Mouse (Mus musculus) G1E (cell line): ENCODE measurements around the gene St6galnac3. TPM values are rescaled to one million over a fixed set of nuclear protein-coding genes. Genes with fewer than 3 reads are reported as not detected.

Experiments
- ATAC-seq: 2 replicates; pipeline ENCODE4 v1.8.0; 2016; ENCODE audit warnings: mild to moderate bottlenecking; ENCODE audit not compliant: insufficient number of reproducible peaks, poor library complexity, low FRiP score, severe bottlenecking; ENCODE audit errors: extremely low read depth
- DNase-seq: peaks from one replicate; pipeline ENCODE4 v3.0.0; 2012; ENCODE audit warnings: low spot score
- H3K27me3 ChIP-seq: 2 replicates; pipeline ENCODE4 v1.6.1; 2012; ENCODE audit warnings: mild to moderate bottlenecking, low read length, inconsistent platforms; ENCODE audit not compliant: insufficient read depth
- H3K36me3 ChIP-seq: replicated peaks from 2 replicates; pipeline ENCODE3; 2012; ENCODE audit warnings: mild to moderate bottlenecking, inconsistent platforms
- H3K4me1 ChIP-seq: 2 replicates; pipeline ENCODE4 v1.6.1; 2012; ENCODE audit warnings: low read depth, low read length, inconsistent platforms, mixed read lengths; ENCODE audit not compliant: insufficient read depth
- H3K4me3 ChIP-seq: 2 replicates; pipeline ENCODE4 v1.5.1; 2012; ENCODE audit warnings: low read depth, mild to moderate bottlenecking, inconsistent platforms, low read length, moderate library complexity, mixed read lengths
- H3K9me3 ChIP-seq: replicated peaks from 2 replicates; pipeline ENCODE4 v1.6.1; 2012; ENCODE audit warnings: inconsistent platforms
- CTCF ChIP-seq: IDR thresholded peaks from 2 replicates; pipeline ENCODE4 v1.5.1; 2012; ENCODE audit warnings: low read depth, low read length, inconsistent platforms, mixed read lengths
- GATA1 ChIP-seq: IDR thresholded peaks from 2 replicates; pipeline ENCODE4 v1.6.1; 2012; ENCODE audit warnings: borderline replicate concordance, low read length, inconsistent platforms, mixed read lengths
- GATA2 ChIP-seq: IDR thresholded peaks from 2 replicates; pipeline ENCODE4 v1.6.1; 2012; ENCODE audit warnings: low read depth, low read length, inconsistent platforms, borderline replicate concordance
- POLR2AphosphoS5 ChIP-seq: IDR thresholded peaks from 2 replicates; pipeline ENCODE4 v1.6.1; 2012; ENCODE audit warnings: low read depth, low read length, inconsistent platforms; ENCODE audit not compliant: insufficient replicate concordance
- TAL1 ChIP-seq: conservative IDR thresholded peaks from 2 replicates; pipeline ENCODE4 v1.6.1; 2012; ENCODE audit warnings: low read depth, low read length, inconsistent platforms, mixed read lengths
- polyA plus RNA-seq: library from polyadenylated mRNA; stranded (reverse); fragments of >175 nt; gene quantifications from 2 replicates; pipeline ENCODE4 v1.2.3, GENCODE M21; 2012
- total RNA-seq, 2 experiments: library from RNA; stranded (forward) in 1 of 2; stranded (reverse) in 1 of 2; fragments of 200-1000 nt in 1 of 2; fragments of >200 nt in 1 of 2; fragmentation: Nextera tagmentation in 1 of 2; gene quantifications; 2 replicates each; pipeline ENCODE4 v1.2.3; 2014 to 2017

St6galnac3 gene
- total and polyA plus RNA-seq, 3 experiments: 1.3 to 62.8 (median 45.7) TPM

DNA sequence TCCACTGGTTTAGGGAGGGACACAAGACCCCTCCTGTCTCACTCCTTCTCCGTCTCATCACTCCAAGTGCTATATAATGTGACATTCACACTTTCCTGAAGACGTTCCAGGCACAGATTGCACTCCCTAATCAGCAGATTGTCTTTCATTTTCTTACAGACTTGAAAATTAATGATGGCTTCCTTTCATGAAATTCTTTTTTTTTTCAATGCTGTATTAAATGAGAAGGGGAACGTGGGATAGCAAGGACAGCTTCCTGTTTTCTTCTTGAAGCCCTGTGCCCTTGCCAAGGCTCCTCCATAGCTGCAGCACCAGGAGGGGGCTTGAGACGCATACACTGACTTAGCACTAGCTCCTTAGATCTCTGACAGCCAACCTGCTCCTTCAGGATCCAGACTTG is 188.7 kb downstream of the St6galnac3 start:
- Histone ChIP-seq H3K9me3 (no peaks in the 10 kb centered on the region), H3K4me1 (no peaks in the 10 kb centered on the region), H3K4me3 (no peak overlapping the region), H3K27me3 (no peaks in the 10 kb centered on the region), H3K36me3 (peaks cover 33% of the 10 kb centered on the region)
- TF ChIP-seq POLR2AphosphoS5 (no peak), CTCF (no peak)
- DNase-seq (no peak), ATAC-seq (no peak)

DNA sequence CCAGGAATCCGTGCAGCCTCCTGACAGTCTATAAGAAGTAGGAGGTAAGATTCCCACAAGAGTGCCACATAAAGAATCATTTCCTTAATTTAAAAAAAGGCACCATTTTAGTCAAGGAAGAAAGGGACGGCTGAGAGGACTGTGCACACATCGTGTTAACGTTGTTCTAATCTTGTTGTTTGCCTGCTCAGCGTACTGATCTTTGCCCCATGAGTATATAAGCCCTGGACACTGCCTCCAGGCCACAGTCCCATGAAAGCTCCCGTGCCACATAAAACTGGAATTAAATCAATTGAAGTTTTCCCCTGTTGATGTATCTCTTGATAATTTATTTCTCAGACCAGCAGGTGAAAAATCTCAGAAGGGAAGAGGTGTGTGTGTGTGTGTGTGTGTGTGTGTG is 195.8 kb downstream of the St6galnac3 start:
- H3K4me3 ChIP-seq: no peak overlapping the region
- no peaks in the 10 kb centered on the region for H3K27me3 ChIP-seq
- TF ChIP-seq TAL1 (no peak), POLR2AphosphoS5 (no peak), GATA2 (no peak), GATA1 (no peak), CTCF (no peak)
- no peaks in the 10 kb centered on the region for H3K4me1 ChIP-seq
- ATAC-seq: no peak
- no peak for DNase-seq
- H3K9me3 ChIP-seq: peaks cover 3% of the 10 kb centered on the region; the same call in 1 of the 2 replicates
- peaks cover 4% of the 10 kb centered on the region for H3K36me3 ChIP-seq

DNA sequence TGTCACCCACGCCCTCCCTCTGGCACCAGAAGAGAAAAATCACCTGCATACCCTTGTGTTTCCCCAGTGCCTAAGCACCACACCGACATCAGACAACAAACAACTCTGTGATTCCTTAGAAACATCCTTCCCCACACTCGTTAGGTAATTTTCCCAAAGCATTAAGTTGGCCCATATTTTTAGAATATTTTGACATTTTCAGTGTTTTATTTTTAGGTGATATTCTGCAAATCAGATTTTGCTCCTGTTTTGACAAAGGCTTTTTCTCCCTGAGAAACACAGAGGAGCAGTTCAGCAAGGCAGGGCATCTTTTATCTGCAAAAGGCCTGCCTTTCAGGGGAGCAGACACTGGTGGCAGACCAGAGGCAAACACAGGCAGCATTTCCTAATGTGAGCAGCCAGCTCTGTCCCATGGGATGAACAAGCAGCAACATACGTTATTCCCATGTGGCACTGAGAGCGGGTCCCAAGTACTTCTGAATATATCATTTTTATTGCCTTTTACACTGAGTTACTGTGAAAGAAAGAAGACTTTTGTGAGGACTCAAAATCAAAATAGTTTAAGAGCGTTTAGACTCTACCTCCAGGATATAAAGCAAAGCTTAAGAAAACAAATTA is 199.7 kb downstream of the St6galnac3 start:
- Histone ChIP-seq H3K36me3 (peaks cover 14% of the 10 kb centered on the region), H3K27me3 (no peaks in the 10 kb centered on the region), H3K9me3 (peaks cover 3% of the 10 kb centered on the region; the same call in 1 of the 2 replicates), H3K4me1 (no peaks in the 10 kb centered on the region), H3K4me3 (no peak overlapping the region)
- TF ChIP-seq CTCF: no peak
- no peak for TF ChIP-seq POLR2AphosphoS5
- no peak for TF ChIP-seq GATA1
- ATAC-seq: no peak
- DNase-seq: no peak

DNA sequence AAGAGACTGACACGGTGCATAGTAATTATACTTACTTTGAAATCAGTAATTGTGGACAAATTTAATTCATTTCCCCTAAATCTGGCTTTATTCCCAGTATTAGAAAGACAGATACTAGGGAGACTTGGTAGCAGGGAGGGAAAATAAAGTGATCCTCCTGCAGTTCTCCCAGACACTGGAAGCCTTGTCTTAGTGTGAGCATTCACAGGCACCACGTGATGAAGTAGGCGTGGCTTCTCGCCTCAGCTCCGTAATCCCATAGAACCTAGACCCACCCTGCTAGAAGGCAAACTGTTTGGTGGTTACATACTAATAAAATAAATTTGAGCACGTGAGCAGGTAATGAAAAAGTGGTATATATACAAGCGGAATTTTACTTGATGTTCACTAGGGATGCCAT is 208.1 kb downstream of the St6galnac3 start:
- no peaks in the 10 kb centered on the region for H3K27me3 ChIP-seq
- TF ChIP-seq POLR2AphosphoS5: no peak
- TF ChIP-seq CTCF: no peak
- TF ChIP-seq GATA1: no peak
- no peak for TF ChIP-seq TAL1
- no peak for TF ChIP-seq GATA2
- ATAC-seq (no peak), DNase-seq (no peak)
- no peaks in the 10 kb centered on the region for H3K9me3 ChIP-seq
- H3K36me3 ChIP-seq: peaks cover 55% of the 10 kb centered on the region
- peaks cover 9% of the 10 kb centered on the region for H3K4me1 ChIP-seq
- no peak overlapping the region for H3K4me3 ChIP-seq

DNA sequence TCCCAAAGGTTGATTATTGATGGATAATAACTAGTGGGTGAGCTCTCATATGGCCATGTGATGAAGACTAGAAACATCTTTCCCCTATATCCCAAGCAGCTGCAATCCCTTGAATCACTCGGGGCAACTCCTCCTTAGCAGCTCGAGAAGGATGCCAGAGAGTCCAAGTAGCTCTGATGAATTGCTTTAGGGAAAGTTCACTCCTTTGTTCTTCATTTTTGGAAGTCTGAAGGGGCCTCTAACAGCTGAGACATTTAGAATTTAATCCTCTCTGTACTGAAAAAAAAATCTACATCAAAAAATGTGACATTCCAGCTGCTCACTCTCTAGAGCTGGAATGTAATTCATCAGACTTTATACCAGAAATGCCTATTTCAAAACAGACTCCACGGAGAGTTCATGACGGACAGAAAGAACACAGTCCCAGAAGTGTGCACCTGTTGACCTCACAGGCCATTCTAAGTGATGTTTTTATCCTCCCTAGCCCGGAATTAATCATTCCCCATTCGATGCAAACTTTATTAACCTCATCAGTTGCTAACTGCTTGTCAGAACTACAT is 211.4 kb downstream of the St6galnac3 start:
- TF ChIP-seq GATA1: no peak
- TF ChIP-seq CTCF: no peak
- TF ChIP-seq GATA2: no peak
- no peak for TF ChIP-seq TAL1
- no peak for TF ChIP-seq POLR2AphosphoS5
- Histone ChIP-seq H3K27me3 (no peaks in the 10 kb centered on the region), H3K9me3 (no peaks in the 10 kb centered on the region), H3K4me3 (no peak overlapping the region), H3K4me1 (peaks cover 30% of the 10 kb centered on the region), H3K36me3 (peaks cover 67% of the 10 kb centered on the region)
- ATAC-seq (no peak), DNase-seq (no peak)

DNA sequence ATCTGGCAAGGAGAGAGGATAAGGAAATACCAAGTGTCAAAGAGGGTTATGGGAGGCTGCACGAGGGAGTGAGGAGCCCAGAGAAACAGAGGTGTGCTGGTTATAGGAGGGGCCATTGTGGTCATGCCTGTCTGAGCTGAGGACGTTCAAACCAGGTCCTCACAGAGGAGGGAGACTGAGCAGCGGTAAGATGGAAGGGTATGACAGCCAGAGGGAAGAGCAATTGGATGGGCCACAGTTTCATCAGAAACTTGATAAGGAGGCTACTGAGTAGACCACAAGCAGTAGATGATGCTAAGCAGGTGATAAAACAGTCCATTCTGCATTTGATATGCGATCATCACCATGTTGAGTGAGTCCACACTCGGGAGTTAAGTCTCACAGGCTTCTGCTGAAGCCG is 212.4 kb downstream of the St6galnac3 start:
- no peak for DNase-seq
- peaks cover 30% of the 10 kb centered on the region for H3K4me1 ChIP-seq
- no peak for ATAC-seq
- H3K27me3 ChIP-seq: no peaks in the 10 kb centered on the region
- no peaks in the 10 kb centered on the region for H3K9me3 ChIP-seq
- no peak overlapping the region for H3K4me3 ChIP-seq
- no peak for TF ChIP-seq CTCF
- TF ChIP-seq TAL1: no peak
- no peak for TF ChIP-seq GATA1
- no peak for TF ChIP-seq GATA2
- no peak for TF ChIP-seq POLR2AphosphoS5
- peaks cover 71% of the 10 kb centered on the region for H3K36me3 ChIP-seq

DNA sequence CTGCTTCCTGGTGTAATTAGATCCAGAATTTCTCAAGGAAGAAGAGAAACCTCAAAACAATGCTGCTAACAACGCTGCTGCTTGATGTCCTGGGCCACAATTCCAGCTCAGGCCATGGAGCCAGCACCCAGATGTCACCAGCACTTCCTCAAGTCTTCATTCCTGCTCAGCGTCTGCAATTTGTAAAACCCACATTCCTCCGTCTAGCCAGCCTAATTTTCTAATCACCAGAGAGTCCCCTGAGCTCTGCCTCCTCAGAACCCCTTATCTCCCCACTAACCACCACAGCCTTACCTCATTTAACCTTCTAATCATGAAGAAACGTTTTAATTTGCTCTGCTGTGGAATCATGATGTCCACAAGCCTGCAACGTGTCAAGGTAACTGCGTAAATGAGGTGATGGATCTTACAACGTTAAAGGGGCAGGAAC is 213.8 kb downstream of the St6galnac3 start:
- DNase-seq (no peak), ATAC-seq (no peak)

More for the DNA sequence above, 213.8 kb downstream of the St6galnac3 start:
- Histone ChIP-seq H3K36me3 (peaks cover 74% of the 10 kb centered on the region), H3K27me3 (no peaks in the 10 kb centered on the region), H3K4me1 (peaks cover 30% of the 10 kb centered on the region), H3K9me3 (no peaks in the 10 kb centered on the region), H3K4me3 (no peak overlapping the region)
- TF ChIP-seq GATA1: no peak
- no peak for TF ChIP-seq GATA2
- no peak for TF ChIP-seq POLR2AphosphoS5
- no peak for TF ChIP-seq CTCF
- TF ChIP-seq TAL1: no peak
